Mouse (Mus musculus) v-Abl transformed pro-B cells (cell line): ENCODE measurements around the gene Csrnp3.
"Not testable (repeated sequence)": the region's sequence is repeated elsewhere in the genome, so short reads cannot be mapped to it uniquely, and the experiment has no call there.

ENCODE experiments used
- in situ Hi-C, 2 experiments: fragments of 400-800 bp; cut with MboI; formaldehyde crosslinking; loops; one replicate each; pipeline ENCODE4 v1.15.1; 2025; ENCODE audit not compliant: unreplicated experiment in 2 of 2

The Csrnp3 gene

GRCm38 (mm10) chr2:65845551-65845950 lies at the start of gene Csrnp3:
Csrnp3 (plus strand) TSS chr2:65845767.
- in situ Hi-C loops: no loop called here

DNA sequence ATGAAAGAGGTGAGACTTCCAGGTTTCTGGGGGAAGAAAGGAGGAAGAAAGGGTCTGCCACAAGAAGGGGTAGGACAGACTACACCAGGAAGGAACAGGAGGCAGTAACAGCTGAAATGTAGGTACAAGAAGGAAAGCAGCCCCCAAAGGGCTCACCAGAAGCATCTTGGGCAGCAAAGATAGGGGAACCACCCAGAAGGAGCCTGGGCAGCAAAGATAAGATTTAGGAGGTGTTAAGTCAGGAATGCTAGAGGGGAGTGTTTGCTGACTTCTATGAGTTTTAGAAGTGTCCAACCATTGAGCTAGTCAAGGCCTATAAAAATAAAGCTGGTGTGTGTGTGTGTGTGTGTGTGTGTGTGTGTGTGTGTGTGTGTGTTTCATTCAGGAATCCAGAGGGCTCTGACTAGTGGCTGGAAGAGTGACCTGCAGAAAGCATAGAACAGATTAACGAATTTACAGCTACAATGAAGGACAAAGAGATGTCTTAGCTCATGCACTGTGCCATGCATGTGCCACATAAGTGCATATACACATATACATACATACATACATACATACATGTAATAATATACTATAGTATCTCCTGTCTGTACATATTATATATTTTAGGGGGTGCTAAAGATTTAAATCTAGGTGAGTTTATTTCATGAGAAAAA lies 44.4 kb upstream of the Csrnp3 start:
- in situ Hi-C loops: no loop called here

DNA sequence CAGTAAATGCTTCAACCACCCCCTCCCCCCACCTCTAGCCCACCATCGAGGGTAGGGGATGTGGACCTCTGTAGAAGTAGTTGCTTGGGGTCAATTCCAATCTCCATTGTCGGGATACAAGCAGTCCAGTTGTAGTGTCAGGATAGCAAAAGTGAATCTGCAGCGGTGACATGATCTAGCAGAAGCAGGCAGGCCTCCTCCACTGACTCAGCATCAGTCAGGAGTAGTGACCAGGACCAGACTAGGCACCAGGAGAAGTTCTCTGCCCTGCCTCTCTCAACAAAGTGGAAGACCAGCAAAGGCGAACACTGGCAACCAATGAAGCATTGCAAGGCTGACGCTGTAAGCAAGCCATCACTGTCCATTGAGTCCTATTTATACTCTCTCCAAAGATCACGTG lies 39.0 kb upstream of the Csrnp3 start:
- in situ Hi-C loops: no loop called here

GRCm38 (mm10) chr2:65811203-65811602 lies 34.4 kb upstream of the Csrnp3 start:
- in situ Hi-C loops: not testable (repeated sequence)

DNA sequence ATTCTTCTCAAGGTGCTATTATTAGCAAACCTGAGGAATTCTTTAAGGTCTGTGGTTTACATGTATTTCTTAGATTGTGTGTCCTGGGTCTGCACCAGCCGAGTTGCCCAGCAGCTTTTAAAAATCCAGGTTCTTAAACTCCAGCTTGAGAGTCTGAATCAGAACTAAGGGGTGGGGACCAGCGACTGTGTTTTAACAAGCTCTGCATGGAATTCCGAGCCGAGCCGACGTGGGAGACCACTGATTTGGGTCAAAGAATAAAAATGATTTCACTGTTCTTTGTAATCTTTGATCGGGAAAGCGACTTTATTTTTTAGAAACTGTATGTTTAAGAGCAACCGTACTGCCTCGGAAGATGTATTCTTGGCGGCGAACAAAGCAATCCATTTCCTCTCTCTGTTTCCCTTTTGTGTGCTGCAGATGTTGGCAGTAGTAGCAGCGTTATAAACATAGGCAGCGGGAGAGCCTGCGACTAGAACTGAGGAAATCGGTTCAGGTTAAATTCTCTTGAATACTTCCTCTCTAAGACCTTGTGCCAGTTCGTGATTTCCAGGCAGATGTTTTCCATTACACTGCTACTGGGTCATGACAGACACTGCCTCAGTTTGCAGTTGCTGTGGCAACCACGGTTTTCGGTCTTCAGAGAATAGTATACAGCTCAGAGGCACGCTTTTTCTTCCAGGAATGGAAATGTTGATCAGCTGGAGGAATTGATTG lies 27.3 kb upstream of the Csrnp3 start:
- in situ Hi-C loops: no loop called here

DNA sequence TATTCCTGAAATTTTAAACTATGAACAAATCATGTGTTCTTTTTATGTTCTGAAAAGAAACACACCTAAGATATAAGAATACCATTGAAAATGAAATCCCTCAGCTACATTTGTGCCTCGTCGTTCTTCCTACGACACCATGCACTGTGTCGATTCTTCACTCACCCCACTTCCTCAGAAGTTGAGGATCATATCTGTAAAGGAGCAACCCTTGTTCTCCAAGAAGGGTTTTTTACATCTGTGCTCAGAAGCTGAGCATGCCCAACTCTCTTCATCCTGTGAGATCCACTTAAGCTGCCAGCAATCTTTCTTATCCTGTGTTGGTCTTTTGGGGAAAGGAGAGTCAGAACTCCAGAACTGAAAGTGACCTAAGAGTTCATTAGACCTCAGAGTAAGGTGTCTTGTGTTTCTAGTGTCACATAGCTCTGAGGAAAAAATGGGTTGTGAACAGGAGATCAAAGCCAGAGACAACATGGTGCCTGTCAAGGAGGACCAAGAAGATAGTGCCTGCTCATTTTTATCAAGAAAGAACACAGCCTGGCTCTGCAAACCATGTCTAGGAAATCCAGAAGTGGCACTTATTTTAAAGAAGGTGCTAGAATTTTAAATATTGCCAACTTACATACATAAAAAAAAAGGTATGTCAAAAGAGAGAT lies 25.3 kb upstream of the Csrnp3 start:
- in situ Hi-C loops: no loop called here

GRCm38 (mm10) chr2:65826314-65826713 lies 19.3 kb upstream of the Csrnp3 start:
- in situ Hi-C loops: no loop called here

- in situ Hi-C loops: no loop called here
Measured at GRCm38 (mm10) chr2:65826801-65827200, 18.8 kb upstream of the Csrnp3 start.

DNA sequence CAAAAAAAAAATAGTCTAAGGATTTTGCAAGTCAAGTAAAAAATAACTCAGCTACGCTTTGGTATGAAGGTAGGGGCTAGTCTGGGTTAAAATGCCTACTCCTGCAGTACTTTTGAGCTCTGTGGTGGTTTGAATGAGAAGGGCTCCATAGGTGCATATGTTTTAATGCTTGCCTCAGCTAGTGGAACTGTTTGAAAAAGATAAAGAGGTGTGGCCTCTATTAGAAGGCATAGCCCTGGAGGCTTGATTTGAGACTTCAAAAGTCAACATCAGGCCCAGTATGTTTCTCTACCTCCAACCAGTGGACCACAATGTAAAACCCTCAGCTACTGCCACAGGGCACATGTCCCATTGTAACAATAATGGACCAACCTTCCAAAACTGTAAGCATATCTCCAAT lies 16.9 kb upstream of the Csrnp3 start:
- in situ Hi-C loops: no loop called here

DNA sequence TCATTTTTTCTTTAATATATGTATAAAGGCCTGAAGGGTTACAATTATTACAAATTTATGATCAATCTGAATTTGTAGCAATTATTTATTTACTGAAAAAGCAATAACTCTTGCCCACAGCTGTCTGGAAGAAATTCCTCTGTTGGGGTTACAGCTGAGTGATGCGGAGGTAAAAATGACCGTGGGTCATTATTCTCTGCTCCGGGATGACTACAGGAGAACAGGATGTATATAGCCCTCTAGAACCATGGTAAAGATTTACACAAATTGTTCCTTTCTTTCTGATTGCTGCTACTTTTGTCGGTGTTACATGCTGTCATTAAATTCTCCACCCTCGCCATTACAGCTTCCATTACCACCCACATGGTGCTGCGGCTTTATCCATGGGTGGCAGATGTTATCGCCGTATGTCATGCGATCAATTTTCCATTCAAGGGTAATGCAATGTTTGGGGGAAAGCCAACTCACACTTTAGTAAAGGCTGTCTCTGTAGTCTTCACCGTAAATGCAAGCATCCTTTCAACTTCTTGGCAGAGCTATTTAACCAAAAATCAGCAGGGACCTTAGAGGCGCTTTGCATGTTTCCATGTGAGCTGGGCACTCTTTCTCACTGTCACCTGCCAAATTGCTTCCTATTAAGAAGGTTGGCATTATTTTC lies 12.7 kb upstream of the Csrnp3 start:
- in situ Hi-C loops: no loop called here

- in situ Hi-C loops: no loop called here
Measured at GRCm38 (mm10) chr2:65833421-65833820, 12.1 kb upstream of the Csrnp3 start.

DNA sequence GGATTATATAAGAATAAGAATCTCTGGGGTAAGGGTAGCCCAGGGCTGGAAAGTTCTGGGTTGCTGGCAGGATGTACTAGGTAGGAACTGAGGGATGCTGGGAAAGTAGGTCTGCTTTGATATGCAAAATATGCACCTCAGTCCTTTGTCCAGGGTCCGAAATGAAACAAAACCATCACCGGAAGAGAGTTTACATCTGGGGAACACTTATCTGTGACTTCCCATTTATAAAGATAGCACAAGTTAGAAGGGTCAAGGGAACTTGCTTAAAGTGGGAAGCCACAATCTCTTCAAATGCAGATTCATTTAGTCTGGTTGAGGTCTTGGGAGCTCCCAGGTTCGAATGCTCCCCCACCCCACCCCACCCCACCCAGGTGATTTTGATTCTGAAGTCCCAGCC lies 4.0 kb upstream of the Csrnp3 start:
- in situ Hi-C loops: no loop called here

DNA sequence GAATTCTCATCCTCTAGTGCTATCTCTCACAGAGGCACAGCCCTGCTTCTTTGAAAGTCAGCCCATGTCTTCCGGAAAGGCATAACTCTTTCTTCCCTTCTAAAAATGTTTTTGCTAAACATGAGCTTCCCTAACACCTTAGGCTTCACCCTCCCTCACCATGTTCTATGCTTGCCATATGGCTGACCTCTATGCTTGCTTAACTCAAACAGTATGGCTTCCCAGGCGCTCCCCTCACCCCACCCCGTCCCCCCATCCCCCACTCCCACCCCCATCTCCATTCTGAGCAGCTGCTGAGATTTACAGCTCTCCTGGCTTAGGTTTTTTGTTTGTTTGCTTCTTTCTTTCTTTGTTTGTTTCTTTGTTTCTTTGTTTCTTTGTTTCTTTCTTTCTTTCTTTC lies 3.2 kb upstream of the Csrnp3 start:
- in situ Hi-C loops: no loop called here

GRCm38 (mm10) chr2:65846000-65846755 lies 611 bp downstream of the Csrnp3 start:
- in situ Hi-C loops: no loop called here

DNA sequence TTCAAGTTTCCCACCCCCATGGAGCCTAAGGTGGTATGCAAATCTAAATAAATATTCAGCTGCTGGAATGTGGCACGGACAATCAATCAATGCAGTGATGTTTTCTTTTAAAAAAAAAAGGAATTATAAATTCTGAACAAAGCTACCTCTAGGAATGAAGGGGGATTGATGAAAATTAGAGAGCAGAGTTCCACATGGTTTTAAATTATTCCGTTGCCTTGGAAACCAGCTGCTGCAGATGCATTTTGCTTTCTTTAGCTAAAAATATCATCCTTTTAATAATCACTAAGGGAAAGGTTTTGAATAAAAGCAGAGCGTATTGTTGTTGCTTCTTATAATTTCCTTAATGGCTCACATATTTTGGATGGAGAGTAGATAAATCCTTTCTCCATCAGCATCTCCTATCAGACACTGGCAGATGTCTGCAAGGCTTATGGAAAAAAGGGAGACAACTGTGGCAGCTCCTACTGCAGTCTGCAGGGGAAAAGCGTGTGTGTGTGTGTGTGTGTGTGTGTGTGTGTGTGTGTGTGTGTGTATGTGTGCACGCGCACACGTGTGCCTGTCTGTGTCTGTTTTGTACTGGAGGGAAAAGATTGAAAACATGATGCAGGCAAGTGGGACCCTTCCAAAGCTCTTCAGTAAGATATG lies 2.0 kb downstream of the Csrnp3 start:
- in situ Hi-C loops: no loop called here

- in situ Hi-C loops: no loop called here
Measured at GRCm38 (mm10) chr2:65848706-65849105, 3.1 kb downstream of the Csrnp3 start.

- in situ Hi-C loops: not testable (repeated sequence)
Measured at GRCm38 (mm10) chr2:65850282-65850681, 4.7 kb downstream of the Csrnp3 start.

DNA sequence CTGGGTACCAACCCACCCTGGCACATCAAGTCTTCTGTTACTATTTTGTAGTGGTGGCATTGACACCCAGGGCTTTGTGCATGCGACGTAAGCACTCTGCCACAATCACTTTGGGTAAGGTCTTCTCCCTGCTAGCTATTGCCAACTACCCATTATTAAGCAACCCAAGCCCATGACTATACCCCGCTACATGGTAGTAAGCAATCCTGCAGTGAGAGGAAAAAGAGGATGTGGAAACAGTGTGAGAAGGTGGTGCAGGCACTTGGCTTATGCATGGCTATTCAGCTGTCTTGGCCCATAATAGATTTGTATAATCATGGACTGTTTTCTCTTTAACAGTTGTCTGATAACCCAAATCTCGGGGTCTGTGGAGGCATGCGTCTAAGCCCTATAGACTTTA lies 11.2 kb downstream of the Csrnp3 start:
- in situ Hi-C loops: no loop called here

DNA sequence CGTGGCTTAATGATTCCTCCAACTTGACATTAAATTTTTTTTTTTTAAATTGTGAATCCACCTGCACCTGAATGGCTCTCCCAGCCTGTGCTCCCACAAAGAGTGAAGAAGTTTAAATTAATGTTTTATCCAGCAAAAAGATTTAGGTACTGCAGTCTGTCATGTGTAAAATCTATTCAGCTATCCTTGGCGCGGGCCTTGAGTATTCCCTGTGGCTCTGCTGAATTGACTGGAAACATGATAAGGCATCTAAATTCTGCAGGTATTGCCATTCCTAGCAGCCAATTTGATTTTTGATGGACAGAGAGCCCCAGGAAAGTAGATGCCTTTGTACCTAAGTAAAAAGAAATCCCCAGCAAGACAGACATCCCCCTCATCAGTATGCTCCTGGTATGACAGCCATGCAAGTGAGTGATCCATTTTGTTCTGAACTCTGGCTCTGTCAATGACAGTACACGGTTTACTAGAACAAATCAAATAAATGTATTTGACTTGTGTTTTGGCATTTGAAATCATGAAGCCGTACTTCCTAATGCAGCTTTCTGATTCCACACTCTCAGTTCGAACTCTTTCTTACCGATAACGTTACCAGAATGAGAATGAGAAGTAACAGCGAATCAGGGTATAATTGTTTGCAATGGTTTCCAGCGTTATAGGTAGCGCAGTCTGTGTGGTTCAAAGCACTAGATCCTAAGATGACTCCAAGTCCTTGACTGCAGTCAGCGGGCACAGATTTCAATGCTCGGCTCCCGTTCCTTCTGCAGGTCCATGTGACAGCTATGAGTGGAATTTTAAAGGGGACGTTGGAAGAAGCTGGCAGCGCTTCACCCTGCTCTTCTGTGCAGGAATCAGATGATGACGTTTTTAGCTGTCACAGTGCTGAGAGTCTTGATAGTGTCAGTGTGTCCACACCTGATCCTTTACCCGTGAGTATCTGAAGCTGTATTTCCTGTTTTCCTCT lies 14.5 kb downstream of the Csrnp3 start:
- in situ Hi-C loops: no loop called here
